Mouse (Mus musculus): ENCODE measurements at regions not wholly inside any gene's neighbourhood (a gene's known extent, or its start where the extent isn't known, plus 50 kb on each side); places are given as distances from the start of the nearest gene placed in this dataset.

- TF ChIP-seq CTCF (IDR thresholded peaks at IDR 0.05; ENCODE audit: low read depth): no peak
- TF ChIP-seq EP300 (optimal IDR thresholded peaks at IDR 0.05): no peak
Measured at GRCm38 (mm10) chr16:30163303-30163702, 99.1 kb downstream of the Hes1 start.

Data from stomach, postnatal 0 days (tissue).